Mouse (Mus musculus) layer of hippocampus, postnatal 36 days (tissue): ENCODE results near the gene Ntm. TPM values are rescaled to one million over a fixed set of nuclear protein-coding genes. Genes with fewer than 3 reads are reported as not detected.

Experiments
- DNase-seq, 2 experiments: peaks; one replicate each; pipeline ENCODE4 v3.0.0; 2022
- total RNA-seq, 2 experiments: library from RNA; stranded (reverse); gene quantifications; 2 replicates each; pipeline ENCODE4 v1.2.3; 2021

Gene Ntm
- total RNA-seq, 2 experiments from 2014 or later = 132 to 135 TPM

GRCm38 (mm10) chr9:29884062-29884461 is 78.9 kb downstream of the Ntm start:
- no peak for DNase-seq

- no peak for DNase-seq
Observed at GRCm38 (mm10) chr9:29881614-29882013, 81.3 kb downstream of the Ntm start.

GRCm38 (mm10) chr9:29877583-29877982 is 85.4 kb downstream of the Ntm start:
- no peak for DNase-seq

- no peak for DNase-seq
Observed at GRCm38 (mm10) chr9:29867746-29868145, 95.2 kb downstream of the Ntm start.

- DNase-seq = no peak
Observed at GRCm38 (mm10) chr9:29866824-29867223, 96.1 kb downstream of the Ntm start.

- DNase-seq = no peak
Observed at GRCm38 (mm10) chr9:29866101-29866500, 96.8 kb downstream of the Ntm start.

- DNase-seq = no peak
Observed at GRCm38 (mm10) chr9:29865502-29865901, 97.4 kb downstream of the Ntm start.

- no peak for DNase-seq
Observed at GRCm38 (mm10) chr9:29864886-29865285, 98.1 kb downstream of the Ntm start.

- DNase-seq = no peak
Observed at GRCm38 (mm10) chr9:29862408-29862807, 100.5 kb downstream of the Ntm start.

- DNase-seq = no peak
Observed at GRCm38 (mm10) chr9:29859256-29860048, 103.5 kb downstream of the Ntm start.

- no peak for DNase-seq
Observed at GRCm38 (mm10) chr9:29848735-29849455, 114.0 kb downstream of the Ntm start.

- no peak for DNase-seq
Observed at GRCm38 (mm10) chr9:29837344-29837743, 125.6 kb downstream of the Ntm start.

- DNase-seq = peak; percentile 45 to 65
Observed at GRCm38 (mm10) chr9:29834911-29835310, 128.0 kb downstream of the Ntm start.

- no peak for DNase-seq
Observed at GRCm38 (mm10) chr9:29833781-29834180, 129.2 kb downstream of the Ntm start.

- DNase-seq = no peak
Observed at GRCm38 (mm10) chr9:29827240-29827660, 135.7 kb downstream of the Ntm start.

GRCm38 (mm10) chr9:29825236-29825635 is 137.7 kb downstream of the Ntm start:
- no peak for DNase-seq

- DNase-seq = no peak
Observed at GRCm38 (mm10) chr9:29823716-29824115, 139.2 kb downstream of the Ntm start.

GRCm38 (mm10) chr9:29812685-29813084 is 150.3 kb downstream of the Ntm start:
- DNase-seq = no peak

- DNase-seq = no peak
Observed at GRCm38 (mm10) chr9:29806790-29807189, 156.2 kb downstream of the Ntm start.

- DNase-seq = no peak
Observed at GRCm38 (mm10) chr9:29804483-29804882, 158.5 kb downstream of the Ntm start.

GRCm38 (mm10) chr9:29803738-29804285 is 159.1 kb downstream of the Ntm start:
- no peak for DNase-seq

GRCm38 (mm10) chr9:29802990-29803737 is 159.8 kb downstream of the Ntm start:
- peak; percentile 55 to 62 for DNase-seq
